Mouse (Mus musculus) megakaryocyte-erythroid progenitor cell, adult 5-6 weeks (primary cell): ENCODE data around the gene Rcc1l. TPM values are rescaled to one million over a fixed set of nuclear protein-coding genes. Genes with fewer than 3 reads are reported as not detected.

Experiments used
- ATAC-seq: replicated peaks from 2 replicates; pipeline ENCODE4 v1.8.0; 2016; ENCODE audit warnings: mild to moderate bottlenecking, inconsistent platforms; ENCODE audit not compliant: severe bottlenecking, poor library complexity, low FRiP score, low TSS enrichment
- total RNA-seq, 2 experiments: library from RNA; stranded (forward) in 1 of 2; stranded (reverse) in 1 of 2; fragments of 200-1000, 215-1000 nt in 1 of 2; fragments of >200 nt in 1 of 2; fragmentation: Nextera tagmentation in 1 of 2; gene quantifications; 2 replicates each; pipeline ENCODE4 v1.2.3; 2014 to 2017

Gene Rcc1l
- total RNA-seq, 2 experiments from 2014 or later: 9.8 to 44.3 TPM

DNA sequence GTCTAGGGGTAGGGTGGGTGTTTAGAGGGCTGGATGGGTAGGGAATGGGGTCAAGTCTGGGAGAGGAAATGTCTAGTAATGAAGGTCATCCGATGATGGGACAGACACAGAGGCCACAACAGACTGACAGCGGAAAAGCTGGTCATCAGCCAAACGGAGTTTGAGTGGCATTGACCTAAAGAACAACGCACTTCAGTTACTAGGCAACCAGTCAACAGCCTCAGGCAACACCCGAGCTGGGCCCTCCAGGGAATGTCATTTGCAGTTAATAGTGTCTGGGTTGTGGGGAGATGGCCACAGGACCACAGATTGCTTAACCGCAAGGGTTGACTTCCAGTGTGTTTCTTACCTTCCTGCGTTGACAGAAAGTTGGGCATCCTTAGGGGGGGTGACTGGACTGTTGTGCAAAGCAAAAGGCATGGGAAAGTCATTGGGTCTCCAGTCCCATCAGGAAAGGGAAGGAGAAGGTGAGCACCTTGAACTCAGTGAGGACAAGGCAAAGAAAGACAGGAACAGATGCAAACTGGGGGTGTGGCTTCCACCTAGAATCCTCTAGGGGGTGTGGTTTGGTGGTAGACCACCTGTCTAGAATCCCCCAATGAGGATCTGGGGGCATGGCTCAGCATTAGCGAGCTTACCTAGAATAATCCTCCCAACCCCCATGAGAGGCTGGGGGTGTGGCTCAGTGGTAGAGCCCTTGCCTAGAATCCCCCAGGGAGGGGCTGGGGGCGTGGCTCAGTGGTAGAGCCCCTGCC lies 55.3 kb downstream of the Rcc1l start:
- no peak for ATAC-seq

DNA sequence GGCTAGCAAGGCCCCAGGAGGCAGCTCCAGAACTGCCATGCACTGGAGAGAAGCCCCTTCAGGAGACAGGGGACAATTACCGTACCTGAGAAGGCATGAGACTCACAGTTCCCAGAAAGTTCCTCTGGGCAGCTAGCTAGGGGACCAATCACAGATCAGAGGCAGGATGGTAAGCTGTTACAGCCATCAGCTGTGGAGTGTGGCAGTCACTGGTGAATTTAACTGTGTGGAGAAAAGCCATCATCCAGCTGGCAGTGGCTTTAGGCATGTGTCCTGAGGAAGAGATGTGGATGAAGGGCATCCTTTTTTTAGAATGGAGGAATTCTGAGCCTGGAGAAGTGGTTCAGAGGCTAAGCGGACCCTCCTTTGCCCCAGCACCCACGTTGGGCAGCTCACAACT lies 56.4 kb downstream of the Rcc1l start:
- ATAC-seq: no peak

DNA sequence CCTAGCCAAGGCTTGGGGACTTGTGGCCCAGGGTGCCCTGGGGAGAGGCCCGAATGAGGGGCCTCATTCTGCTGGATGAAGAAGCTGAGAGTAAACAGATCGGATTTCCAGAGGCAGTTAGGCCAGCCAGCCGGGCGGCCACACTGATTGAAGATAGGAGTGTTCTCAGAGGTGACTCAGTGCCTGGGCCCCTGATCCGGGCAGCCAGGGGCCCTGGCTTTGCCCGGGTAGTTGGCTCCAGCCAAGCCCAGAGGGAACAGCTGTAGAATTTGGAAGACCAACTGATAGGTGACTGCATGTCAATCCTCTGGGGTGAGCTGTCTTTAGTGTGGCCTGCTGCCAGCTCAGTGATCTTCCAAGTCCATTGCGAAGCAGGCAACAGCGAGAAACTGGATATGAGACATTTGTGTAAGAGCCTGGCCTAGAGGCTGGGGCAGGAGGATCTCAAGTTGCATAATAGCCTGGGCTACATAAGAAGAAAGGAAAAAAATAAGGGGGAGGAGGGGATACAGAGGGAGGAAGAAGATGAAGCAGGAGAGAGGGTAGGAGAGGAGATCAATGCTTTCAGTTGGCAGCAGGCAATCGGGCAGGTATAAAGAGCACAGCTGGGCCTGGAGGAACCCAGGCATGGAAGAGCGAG lies 57.0 kb downstream of the Rcc1l start:
- no peak for ATAC-seq

DNA sequence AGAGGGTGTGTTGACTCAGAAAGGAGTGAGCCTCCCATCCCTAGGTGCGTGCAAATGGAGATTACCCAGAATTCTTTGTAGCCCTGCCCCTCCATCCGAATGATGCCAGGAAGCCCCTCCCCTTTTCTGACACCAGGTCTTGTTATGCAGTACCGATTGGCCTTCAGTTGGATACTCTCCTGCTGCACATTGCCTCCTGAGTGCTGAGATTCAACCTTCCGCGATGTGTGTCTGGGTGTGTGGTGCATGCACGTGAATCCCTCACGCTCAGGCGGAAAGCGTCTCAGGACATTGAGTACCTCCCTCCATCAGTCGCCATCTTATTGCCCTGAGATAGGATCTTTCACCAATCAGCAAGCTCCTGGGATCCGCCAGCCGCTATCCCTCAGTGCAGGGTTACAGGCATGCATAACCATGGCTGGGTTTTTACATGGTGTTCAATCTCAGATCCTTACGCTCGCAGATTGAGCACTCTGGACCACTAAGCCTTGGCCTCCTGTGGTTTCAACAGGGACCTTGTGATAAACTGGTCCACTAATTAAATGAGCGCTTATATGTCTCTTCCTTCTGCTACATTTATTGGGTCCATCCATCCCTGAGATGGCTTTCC lies 57.7 kb downstream of the Rcc1l start:
- ATAC-seq: no peak

DNA sequence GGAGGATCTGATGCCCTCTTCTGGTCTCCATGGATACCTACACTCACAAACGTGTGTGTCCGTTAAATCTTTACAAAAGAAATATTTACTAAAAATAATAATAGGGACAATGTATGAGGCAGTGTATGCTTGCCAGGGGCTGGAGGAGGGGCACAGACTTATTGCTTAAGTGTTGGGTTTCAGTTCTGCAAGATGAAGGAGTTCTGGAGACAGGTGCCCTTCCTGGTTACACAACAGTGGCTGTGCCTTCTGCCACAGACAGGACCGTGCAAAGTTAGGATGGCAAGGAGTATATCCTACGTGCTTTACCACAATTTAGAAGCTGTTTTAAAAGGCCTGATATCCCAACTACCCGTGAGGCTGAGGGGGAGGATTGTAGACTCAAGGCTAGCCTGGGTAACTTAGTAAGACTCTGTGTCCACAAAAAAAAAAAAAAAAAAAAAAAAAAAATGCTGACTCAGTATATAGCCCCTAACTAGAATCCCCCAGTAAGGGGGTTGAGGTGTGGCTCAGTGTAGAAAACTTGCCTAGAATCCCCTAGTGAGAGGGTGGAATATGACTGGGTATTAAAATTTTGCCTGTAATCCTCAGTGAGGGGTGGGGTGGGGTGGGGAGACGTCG lies 60.8 kb downstream of the Rcc1l start:
- no peak for ATAC-seq

DNA sequence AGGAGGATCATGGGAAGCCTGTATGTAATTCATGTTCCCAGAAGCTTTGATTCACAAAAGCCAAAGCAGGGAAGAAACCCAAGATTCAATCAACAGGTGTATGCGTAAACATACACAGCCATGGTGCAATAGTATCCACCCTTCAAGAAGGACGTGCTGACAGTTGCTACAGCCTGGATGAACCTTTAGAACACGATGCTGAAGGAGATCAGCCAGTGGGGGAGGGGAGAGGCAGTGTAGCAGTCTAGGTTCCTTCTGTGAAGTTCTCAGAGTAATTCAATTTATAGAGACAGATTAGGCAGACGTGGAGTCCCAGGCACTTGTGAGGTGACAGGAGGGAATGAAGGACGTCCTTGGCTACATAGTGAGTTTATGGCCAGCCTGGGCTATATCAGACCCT lies 61.6 kb downstream of the Rcc1l start:
- ATAC-seq: no peak

DNA sequence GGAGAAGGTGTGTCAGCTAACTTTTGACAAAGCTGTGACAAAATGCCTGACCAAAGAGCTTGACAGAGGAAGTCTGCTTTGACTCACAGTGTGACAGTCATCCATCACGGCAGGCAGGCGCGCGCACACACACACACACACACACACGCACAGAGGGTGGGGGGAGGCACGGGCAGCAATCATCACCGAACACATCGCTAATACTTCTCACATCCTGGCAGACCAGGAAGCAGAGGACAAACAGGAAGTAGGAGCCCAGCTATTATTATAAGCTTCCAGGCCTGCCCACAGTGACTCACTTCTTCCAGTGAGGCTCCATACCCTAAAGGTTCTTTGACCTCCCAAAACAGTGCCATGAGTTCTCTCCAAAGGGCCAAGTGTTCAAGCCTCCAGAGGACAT lies 70.7 kb downstream of the Rcc1l start:
- no peak for ATAC-seq

DNA sequence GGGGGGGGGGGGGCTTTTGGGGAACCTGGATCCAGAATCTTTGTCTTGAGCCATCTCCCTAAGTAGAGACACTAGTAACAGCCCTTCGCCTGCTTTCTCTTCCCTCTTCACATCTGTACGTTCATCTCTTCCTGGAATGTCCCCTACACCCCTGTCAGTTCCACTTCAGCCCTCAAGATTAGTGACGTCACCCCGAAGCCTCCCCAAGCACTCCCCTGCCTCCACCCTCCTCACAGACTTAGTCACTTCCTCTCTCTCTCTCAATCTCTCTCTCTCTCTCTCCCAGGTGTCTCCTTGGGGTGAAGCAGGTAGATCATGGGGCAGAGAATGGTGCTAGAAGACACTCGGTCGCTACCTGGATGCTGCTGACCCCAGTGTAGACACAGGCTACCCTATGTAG lies 73.9 kb downstream of the Rcc1l start:
- no peak for ATAC-seq

DNA sequence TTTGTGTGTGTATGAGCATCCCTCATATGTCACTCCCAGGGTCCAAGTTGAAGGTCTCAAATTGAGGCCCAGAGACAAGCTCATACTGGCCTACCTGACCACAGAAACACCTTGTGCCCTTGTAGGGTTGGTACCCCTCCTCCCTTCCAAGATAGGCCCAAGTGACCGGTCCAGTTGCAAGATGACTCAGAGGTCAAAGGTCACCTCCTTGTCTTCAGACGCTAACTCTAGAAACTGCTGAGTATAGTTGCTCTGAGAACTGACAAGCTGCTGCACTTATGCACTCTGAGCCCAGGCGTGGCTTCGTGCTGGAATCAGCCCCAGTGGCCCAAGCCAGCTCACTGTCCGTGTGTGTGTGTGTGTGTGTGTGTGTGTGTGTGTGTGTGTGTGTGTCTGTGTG lies 74.7 kb downstream of the Rcc1l start:
- no peak for ATAC-seq

DNA sequence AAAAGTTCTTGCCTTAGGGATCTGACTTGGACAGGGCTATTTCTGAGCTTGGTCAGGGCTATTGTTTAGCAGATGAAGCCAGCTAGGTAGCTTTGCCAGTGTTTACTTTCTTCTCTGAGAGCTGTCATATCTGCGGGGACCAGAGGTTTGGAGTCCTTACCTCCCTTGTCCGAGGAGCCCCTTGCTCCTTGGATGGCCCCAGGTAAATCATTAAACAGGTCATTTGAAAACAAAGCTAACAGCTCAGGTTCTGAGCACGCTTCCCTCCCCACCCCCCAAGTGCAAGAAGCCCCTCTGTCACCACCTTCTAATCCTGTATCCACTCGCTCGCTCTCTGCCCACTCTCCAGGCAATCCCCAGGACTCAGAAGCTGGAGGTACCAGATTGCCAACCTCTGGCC lies 75.3 kb downstream of the Rcc1l start:
- no peak for ATAC-seq

DNA sequence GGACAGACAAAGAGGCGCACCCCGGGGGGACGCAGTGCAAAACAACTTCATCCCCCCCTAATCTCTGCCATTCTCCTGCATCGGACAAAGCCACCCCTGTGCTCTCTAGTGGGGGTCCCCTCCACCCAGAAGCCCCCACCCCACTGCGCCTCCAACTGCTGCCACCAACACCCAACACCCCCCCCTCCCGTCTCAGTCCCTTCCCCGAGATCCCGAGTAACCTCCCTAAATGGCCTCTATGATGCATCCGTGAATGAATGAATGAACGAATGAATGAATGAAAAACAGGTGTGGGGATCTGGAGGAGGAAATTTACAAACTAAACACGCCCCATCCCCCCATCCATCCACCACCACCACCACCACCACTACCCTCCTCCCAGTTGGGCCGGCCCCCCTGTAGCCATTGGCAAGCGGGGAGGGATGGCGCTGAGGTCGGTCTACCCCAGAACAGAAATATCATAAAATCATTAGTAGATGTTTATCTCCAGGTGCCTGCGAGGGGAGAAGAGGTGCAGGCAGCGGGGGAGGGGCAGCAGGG lies 76.3 kb downstream of the Rcc1l start:
- ATAC-seq: no peak

DNA sequence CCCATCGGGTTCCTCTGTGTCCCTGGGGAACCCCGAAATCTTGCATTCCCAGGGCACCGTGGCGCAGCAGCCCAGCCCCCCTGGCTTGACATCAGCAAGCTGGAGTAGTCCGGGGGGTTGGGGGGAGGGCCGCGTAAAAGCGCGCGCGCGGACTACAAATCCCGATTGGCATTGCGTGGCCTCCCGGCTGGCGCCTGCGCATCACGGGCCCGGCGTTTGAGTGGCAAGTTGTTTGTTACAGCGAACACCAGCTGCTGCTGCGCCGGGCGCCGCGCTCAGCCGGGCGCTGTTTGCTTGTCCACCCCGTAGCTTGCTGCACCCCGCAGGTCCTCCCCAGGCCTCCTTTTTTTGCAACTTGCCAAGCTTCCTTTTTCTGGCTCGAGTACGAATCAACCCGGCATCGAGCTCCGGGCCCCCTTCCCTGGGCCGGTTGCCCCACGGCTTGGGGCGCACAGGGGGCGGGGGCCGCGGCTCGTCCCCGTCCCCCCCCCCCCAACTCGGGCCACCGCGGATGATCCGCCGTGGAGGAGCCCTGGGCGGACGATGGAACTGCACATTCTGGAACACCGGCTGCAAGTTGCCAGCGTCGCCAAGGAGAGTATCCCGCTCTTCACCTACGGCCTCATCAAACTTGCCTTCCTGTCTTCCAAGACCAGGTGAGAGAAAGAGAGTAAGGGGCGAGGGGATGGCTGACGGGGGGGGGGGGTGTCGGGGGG lies 76.9 kb downstream of the Rcc1l start, which contains the start of gene Castor2:
Gene Castor2 (plus strand): TSS at position 216 of the 716 bp plus-strand sequence.
- ATAC-seq: peak; percentile 96

DNA sequence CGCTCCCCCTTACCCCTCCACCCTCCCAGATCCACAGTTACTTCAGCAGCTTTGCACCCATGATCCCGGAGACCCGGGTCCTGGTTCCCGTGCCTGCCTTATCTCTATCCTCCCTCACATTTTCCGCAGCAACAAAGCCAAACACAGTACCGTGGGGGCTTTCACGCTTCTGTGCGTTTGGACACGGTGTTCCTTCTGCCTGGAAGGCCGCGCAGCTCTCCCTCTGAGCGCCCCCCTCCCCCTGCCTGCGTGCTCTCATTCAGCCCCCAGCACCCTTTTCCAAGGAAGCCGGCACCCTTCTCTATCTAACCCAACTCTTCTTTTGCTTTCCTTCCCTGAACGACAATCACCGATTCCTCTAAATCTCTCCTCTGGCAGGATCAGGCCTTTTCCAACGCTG lies 77.6 kb downstream of the Rcc1l start:
- no peak for ATAC-seq

DNA sequence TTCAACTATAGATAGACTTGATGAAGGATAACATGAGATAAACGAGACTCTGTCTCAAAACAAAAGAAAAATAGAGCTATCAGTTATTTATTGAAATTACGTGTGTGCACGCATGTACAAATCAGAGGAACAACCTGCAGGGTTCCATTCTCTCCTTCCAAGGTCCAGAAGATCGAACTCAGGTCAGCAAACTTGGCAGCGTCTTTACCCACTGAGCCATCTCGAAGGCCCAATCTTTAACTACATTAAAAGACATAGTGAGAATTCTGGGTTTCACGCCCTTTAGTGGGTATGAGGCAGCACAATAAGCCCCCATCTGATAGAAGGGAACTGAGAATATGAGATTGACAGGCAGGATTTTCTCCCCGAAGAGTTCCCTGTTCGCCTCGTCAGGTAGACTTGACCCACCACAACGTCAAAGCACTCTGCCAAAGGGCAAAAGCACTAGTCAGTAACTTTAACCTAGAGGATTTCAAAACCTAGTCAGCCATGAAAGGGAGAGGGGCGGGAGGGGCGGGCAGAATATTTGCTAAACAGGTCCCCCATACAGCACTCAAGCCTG lies 78.2 kb downstream of the Rcc1l start:
- no peak for ATAC-seq

Other genes starting within 250 kb of the Rcc1l start
- 0.31 and 7.3 TPM in 2 replicates for gene Castor2, start 77.1 kb downstream of the Rcc1l start, total RNA-seq (2014; fragmentation: Nextera tagmentation)
- 0.53 and 1.0 TPM in 2 replicates for gene Castor2, start 77.1 kb downstream of the Rcc1l start, total RNA-seq (2017)
- gene Gtf2ird2, start 7.2 kb upstream of the Rcc1l start, total RNA-seq (2014; fragmentation: Nextera tagmentation): 11.6 and 16.0 TPM in 2 replicates
- 8.6 and 9.0 TPM in 2 replicates for gene Gtf2ird2, start 7.2 kb upstream of the Rcc1l start, total RNA-seq (2017)
- 1.7 and 12.8 TPM in 2 replicates for gene Ncf1, start 52.9 kb upstream of the Rcc1l start, total RNA-seq (2014; fragmentation: Nextera tagmentation)
- gene Ncf1, start 52.9 kb upstream of the Rcc1l start, total RNA-seq (2017): 3.3 and 3.9 TPM in 2 replicates
- 107 and 116 TPM in 2 replicates for gene Gtf2i, start 138.0 kb upstream of the Rcc1l start, total RNA-seq (2014; fragmentation: Nextera tagmentation)
- gene Gtf2i, start 138.0 kb upstream of the Rcc1l start, total RNA-seq (2017): 42.8 and 45.5 TPM in 2 replicates